Mouse (Mus musculus) liver, embryonic 15.5 days (tissue): ENCODE data around the gene Pop4. TPM values are rescaled to one million over a fixed set of nuclear protein-coding genes. Genes with fewer than 3 reads are reported as not detected.

ENCODE experiments used
- ATAC-seq: fragments of 200-750 bp; cut with Nextera tagmentation; 2 replicates; pipeline ENCODE4 v1.8.0; 2017; ENCODE audit warnings: moderate number of reproducible peaks, mild to moderate bottlenecking, moderate library complexity; ENCODE audit not compliant: insufficient read depth
- H3K27ac ChIP-seq: fragments of 300-500 bp; sonication (generic); replicated peaks from 2 replicates; pipeline ENCODE4 v1.5.1; 2015; ENCODE audit warnings: mild to moderate bottlenecking, inconsistent platforms
- H3K27me3 ChIP-seq: fragments of 300-500 bp; sonication (generic); 2 replicates; pipeline ENCODE4 v1.6.1; 2015; ENCODE audit warnings: mild to moderate bottlenecking, inconsistent platforms
- H3K36me3 ChIP-seq: fragments of 300-500 bp; sonication (generic); replicated peaks from 2 replicates; pipeline ENCODE4 v1.6.1; 2015; ENCODE audit warnings: moderate library complexity, mild to moderate bottlenecking, inconsistent platforms
- H3K4me1 ChIP-seq: fragments of 300-500 bp; sonication (generic); replicated peaks from 2 replicates; pipeline ENCODE4 v1.6.1; 2015; ENCODE audit warnings: inconsistent platforms
- H3K4me2 ChIP-seq: fragments of 300-500 bp; sonication (generic); 2 replicates; pipeline ENCODE4 v1.6.1; 2015; ENCODE audit warnings: moderate library complexity, mild to moderate bottlenecking, inconsistent platforms
- H3K4me3 ChIP-seq: fragments of 300-500 bp; sonication (generic); replicated peaks from 2 replicates; pipeline ENCODE4 v1.5.1; 2015; ENCODE audit warnings: mild to moderate bottlenecking, inconsistent platforms
- H3K9ac ChIP-seq: fragments of 300-500 bp; sonication (generic); 2 replicates; pipeline ENCODE4 v1.6.1; 2015; ENCODE audit warnings: moderate library complexity, mild to moderate bottlenecking, inconsistent platforms
- H3K9me3 ChIP-seq: fragments of 300-500 bp; sonication (generic); replicated peaks from 2 replicates; pipeline ENCODE4 v1.6.1; 2016; ENCODE audit warnings: inconsistent platforms
- WGBS: fragments of 180-500 bp; shearing (Covaris S2); methylation state at CpG from one replicate; pipeline ENCODE4 v1.1.7; 2015; ENCODE audit warnings: mixed read lengths; ENCODE audit not compliant: insufficient replicate concordance; 5-methylcytosine and 5-hydroxymethylcytosine counted together
- polyA plus RNA-seq: library from polyadenylated mRNA; unstranded; fragments of >200 nt; fragmentation: Nextera tagmentation; extraction: Ambion mirVana; gene quantifications from 2 replicates; pipeline ENCODE4 v1.2.1, GENCODE M21; 2015

Gene Pop4
- polyA plus RNA-seq, 1 experiment from 2014 or later, result 12.1 TPM

DNA sequence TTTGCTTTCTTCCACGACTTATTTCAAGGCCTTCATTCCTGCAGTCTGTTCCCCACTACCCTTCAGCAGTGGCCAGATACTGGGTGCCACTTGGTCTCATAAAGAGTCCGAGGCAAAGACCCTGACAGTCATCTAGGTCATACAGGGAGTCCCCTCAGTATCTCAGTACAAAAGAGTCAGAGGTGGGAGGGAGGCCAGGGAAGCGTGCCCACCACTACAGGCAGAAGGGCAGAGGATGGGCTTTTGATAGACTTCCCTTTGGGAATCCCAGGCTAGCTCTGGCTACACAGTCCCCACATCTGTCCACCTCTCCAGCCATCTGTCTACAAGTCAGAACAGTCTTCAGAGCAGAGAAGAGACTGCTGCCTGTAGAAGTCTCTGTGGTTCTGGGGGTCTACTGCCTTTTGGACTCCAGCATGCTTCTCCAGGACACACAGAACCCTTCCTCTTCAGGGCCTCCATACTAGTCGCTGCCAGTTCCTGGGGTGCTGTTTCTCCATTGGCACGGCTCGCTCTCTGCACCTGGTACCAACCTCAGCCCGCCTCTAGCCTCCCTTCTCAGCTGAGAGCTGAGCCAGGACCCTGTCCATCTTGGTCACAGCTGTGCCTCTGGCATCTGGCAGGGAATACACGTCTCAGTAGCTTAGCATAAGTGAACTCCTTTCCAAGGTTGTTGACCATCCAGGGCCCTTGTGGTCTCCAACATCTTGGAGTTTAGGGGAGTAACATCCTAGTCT lies 52.4 kb downstream of the Pop4 start:
- Histone ChIP-seq H3K4me1 (peaks cover 7% of the 10 kb centered on the region), H3K27me3 (no peaks in the 10 kb centered on the region), H3K4me2 (no peak overlapping the region), H3K36me3 (no peaks in the 10 kb centered on the region), H3K27ac (no peak overlapping the region), H3K9me3 (no peaks in the 10 kb centered on the region), H3K9ac (no peak overlapping the region), H3K4me3 (no peak overlapping the region)
- 51% methylated on average over 8 of the region's 8 CpGs for WGBS
- ATAC-seq, result no peak

DNA sequence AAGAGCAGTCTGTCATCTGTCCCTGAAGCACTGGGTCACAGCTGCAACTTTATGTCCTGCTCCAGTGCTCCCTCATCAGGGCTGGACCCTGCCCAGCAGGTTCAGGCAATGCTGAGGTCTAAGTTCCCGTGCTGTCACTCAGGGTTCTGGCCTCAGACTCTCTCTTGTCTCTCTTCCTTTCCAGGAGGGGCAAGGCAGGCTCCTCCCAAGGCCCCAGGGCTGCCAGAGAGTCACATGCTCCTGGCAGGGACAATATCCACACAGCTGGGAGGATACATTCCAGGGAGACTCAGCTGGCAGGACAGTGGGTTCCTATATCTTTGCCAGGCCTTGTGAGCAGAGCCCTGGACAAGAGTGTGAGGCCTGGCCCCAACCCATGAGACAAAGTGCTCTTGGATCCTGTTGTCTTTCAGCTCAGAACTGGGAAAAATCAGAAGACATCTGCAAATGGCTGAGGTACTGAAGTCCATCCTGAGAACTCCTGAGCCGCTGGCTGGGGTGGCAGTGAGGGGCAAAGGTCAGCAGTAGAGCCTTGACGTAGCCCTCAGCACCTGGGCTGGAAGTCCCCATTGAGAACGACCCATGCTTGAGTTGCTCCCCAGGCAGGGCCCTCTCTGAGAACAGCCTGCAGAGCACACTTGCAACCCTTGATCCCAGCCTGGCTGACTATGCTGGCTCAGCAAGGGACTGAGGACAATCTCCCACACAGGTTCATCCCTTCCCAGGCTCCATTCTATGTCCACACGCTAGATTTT lies 53.6 kb downstream of the Pop4 start:
- H3K9me3 ChIP-seq, result no peaks in the 10 kb centered on the region
- no peak overlapping the region for H3K4me3 ChIP-seq
- ATAC-seq, result no peak
- no peaks in the 10 kb centered on the region for H3K27me3 ChIP-seq
- H3K27ac ChIP-seq, result no peak overlapping the region
- no peaks in the 10 kb centered on the region for H3K36me3 ChIP-seq
- WGBS, result 48% methylated on average over 5 of the region's 5 CpGs
- no peak overlapping the region for H3K4me2 ChIP-seq
- peaks cover 7% of the 10 kb centered on the region for H3K4me1 ChIP-seq
- H3K9ac ChIP-seq, result no peak overlapping the region

DNA sequence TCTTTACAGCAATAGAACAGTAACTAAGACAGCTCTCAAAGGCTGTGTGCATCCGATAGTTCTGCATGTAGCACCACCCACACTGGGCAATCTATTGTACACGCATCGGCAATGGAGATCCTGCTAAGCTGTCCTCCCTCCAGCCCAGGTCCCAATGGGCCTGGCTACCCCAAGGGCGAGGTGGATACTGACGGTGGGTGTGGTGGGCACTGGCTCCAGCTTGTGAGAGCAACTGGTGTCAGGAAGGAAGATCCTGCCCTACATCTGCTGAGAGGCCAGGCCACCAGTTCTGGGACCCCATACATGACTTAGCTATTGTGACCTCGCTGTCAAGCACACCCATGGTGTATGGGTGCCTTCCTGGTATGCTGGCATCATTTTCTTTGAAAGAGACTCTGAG lies 55.5 kb downstream of the Pop4 start:
- Histone ChIP-seq H3K4me1 (peaks cover 7% of the 10 kb centered on the region), H3K9ac (no peak overlapping the region), H3K4me3 (no peak overlapping the region), H3K9me3 (no peaks in the 10 kb centered on the region), H3K27me3 (no peaks in the 10 kb centered on the region), H3K27ac (no peak overlapping the region), H3K36me3 (no peaks in the 10 kb centered on the region), H3K4me2 (no peak overlapping the region)
- no peak for ATAC-seq
- WGBS, result 68% methylated on average over 6 of the region's 6 CpGs

DNA sequence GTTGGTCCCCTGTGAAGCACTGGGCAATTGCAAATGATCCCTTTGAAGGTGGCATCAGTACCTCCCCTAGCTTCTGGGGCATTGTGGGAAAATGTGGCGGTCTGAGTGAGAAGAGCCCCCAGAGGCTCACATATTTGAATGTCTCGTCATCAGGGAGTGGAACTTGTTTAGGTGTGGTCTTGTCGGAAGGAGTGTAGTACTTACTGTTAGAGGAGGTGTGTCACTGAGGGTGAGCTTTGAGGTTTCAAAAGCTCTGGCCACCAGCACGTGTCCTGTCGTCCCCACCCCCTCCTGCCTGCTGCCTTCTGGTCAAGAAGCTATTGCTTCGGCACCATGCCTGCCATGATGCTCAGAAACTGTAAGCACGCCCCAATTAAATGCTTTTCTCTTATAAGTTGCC lies 55.9 kb downstream of the Pop4 start:
- 52% methylated on average over 7 of the region's 7 CpGs for WGBS
- Histone ChIP-seq H3K4me2 (no peak overlapping the region), H3K4me1 (peaks cover 7% of the 10 kb centered on the region), H3K4me3 (no peak overlapping the region), H3K36me3 (no peaks in the 10 kb centered on the region), H3K9me3 (no peaks in the 10 kb centered on the region), H3K9ac (no peak overlapping the region), H3K27me3 (no peaks in the 10 kb centered on the region), H3K27ac (no peak overlapping the region)
- no peak for ATAC-seq

DNA sequence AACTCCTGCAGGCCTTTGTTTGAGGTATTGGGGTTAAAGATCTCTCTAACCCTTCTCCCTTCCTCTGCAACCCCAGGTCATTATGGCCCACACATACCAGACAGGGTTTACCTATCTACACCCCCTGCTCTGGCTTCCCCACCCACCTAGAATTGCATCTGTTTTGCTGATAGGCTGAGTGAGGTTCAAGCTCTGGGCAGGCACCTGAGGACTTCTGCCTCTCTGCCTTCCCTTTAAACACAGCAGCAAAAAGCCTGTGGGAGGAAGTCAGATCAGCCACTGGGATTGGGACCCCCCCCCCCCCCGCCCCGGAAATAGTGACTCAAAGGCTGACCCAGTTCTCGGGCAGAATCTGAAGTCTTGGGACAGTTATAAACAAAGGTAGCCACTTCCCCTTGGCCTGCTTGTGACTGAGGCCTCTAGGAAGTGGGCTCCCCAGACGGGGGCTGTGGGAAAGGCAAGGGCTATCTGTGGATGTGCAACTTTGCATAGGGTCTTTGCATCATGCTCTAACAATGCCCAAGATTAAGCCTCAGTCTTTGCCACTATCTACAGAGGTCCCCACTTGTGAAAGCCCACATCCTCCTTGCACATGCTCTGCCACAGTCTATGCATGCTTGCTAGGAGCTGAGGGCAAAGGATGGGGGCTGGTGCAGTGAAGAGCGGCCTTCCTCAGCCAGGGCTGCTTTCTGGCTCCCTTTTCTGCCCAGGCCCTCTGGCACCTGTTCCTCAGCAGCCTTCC lies 56.6 kb downstream of the Pop4 start:
- Histone ChIP-seq H3K4me2 (no peak overlapping the region), H3K4me1 (peaks cover 8% of the 10 kb centered on the region), H3K9me3 (no peaks in the 10 kb centered on the region), H3K27ac (no peak overlapping the region), H3K36me3 (no peaks in the 10 kb centered on the region), H3K9ac (no peak overlapping the region), H3K27me3 (no peaks in the 10 kb centered on the region), H3K4me3 (no peak overlapping the region)
- 14% methylated on average over 5 of the region's 5 CpGs for WGBS
- ATAC-seq, result no peak

DNA sequence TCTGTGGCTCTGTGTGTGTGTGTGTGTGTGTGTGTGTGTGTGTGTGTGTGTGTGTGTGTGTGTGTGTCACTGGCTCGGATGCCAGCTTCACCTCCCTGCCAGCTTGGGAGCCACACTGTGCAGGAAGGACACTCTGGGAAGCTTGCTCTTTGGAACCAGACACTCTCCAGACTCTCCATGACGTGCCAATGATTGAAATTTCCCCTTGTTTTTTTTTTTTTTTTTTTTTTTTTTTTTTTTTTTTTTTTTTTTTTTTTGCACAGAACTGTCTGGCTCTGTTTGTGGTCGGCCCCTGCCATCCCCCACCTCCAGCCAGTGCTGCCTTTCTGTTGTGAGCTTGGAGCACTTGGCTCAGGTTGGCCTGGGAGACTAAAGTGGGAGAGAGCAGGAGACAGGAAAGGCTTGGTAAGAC lies 58.6 kb downstream of the Pop4 start:
- no peak for ATAC-seq
- 20% methylated on average over 3 of the region's 3 CpGs for WGBS
- no peaks in the 10 kb centered on the region for H3K27me3 ChIP-seq
- H3K9me3 ChIP-seq, result no peaks in the 10 kb centered on the region
- H3K4me1 ChIP-seq, result peaks cover 11% of the 10 kb centered on the region
- no peaks in the 10 kb centered on the region for H3K36me3 ChIP-seq
- H3K27ac ChIP-seq, result no peak overlapping the region
- no peak overlapping the region for H3K4me3 ChIP-seq
- no peak overlapping the region for H3K9ac ChIP-seq
- H3K4me2 ChIP-seq, result no peak overlapping the region

Other genes starting within 250 kb of the Pop4 start
- gene Uri1, start 247.9 kb downstream of the Pop4 start, polyA plus RNA-seq, result 11.5 and 12.8 TPM in 2 replicates
- 77.6 and 79.9 TPM in 2 replicates for gene Ccne1, start 163.9 kb downstream of the Pop4 start, polyA plus RNA-seq
- gene 1600014C10Rik, start 88.2 kb downstream of the Pop4 start, polyA plus RNA-seq, result 17.3 and 19.8 TPM in 2 replicates
- 0.53 and 0.66 TPM in 2 replicates for gene Plekhf1, start 43.4 kb downstream of the Pop4 start, polyA plus RNA-seq